Mouse (Mus musculus): ENCODE measurements at regions not wholly inside any gene's neighbourhood (a gene's known extent, or its start where the extent isn't known, plus 50 kb on each side); places are given as distances from the start of the nearest gene placed in this dataset.

DNA sequence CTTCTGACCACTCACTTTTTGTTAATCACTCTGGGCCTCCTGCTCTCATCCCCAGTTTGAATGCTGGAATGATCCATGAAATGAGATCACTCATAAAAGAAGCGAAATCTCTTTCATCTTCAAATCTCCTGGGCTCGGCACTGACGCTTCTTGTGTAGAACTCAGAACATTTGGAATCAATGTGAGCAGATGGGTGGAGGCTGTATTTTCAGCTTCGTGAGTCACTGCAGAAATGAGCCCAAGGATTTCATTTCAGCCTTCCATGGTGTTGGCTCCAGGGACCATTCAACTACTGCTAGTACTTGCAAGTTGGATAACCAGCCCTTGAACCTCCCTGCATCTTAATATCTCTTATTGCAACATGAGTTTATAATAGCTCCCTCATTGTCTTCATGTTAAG lies 1258.5 kb upstream of the Lrrc6 start:
- DNase-seq: no peak
- intact Hi-C loops (cut with DNase I): no loop called here

DNA sequence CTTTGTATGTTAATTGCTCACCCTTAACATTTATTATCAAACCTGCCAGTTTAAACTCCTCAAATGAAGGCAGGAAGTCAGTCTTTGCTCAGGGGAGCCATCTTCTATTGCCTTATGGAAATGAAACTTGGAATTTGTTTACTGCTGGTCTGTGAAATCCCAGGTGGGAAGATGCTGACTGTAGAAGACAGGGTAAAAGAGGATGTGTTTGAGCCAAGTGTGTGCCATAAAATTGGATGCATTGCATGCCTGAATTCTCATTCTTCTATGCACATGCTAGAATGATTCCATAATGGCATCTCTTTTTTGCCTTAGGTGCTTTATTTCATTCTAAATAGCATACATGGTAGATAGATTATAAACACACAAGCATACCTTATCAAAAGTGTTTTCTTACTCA lies 1249.9 kb upstream of the Lrrc6 start:
- no peak for DNase-seq
- intact Hi-C loops (cut with DNase I): no loop called here

DNA sequence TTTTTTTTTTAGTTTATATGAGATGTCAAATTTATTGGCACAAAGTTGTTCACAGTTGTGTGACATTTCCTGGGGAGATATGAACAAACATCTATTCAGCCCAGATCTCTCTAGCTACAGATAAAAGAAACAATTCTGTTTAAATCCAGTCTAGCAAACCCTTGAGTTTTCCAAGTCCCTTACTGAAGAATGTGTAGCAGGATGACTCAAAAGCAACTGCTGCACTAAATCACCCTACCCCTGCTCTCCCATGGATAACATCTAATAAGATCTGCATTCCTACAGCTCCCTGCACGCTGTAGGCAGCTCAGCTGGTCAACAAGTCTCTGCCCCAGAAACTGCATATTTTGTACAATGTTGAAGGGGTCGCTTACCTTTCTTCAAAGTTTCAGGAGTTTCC lies 1242.6 kb upstream of the Lrrc6 start:
- DNase-seq: no peak
- intact Hi-C loops (cut with DNase I): no loop called here

GRCm38 (mm10) chr15:67732988-67733387 lies 1232.3 kb upstream of the Lrrc6 start:
- intact Hi-C loops (cut with DNase I): no loop called here
- no peak for DNase-seq

GRCm38 (mm10) chr15:67729492-67729891 lies 1228.8 kb upstream of the Lrrc6 start:
- intact Hi-C loops (cut with DNase I): no loop called here
- no peak for DNase-seq

- intact Hi-C loops (cut with DNase I): no loop called here
- no peak for DNase-seq
These were observed 1224.5 kb upstream of the Lrrc6 start for GRCm38 (mm10) chr15:67725239-67725638.

DNA sequence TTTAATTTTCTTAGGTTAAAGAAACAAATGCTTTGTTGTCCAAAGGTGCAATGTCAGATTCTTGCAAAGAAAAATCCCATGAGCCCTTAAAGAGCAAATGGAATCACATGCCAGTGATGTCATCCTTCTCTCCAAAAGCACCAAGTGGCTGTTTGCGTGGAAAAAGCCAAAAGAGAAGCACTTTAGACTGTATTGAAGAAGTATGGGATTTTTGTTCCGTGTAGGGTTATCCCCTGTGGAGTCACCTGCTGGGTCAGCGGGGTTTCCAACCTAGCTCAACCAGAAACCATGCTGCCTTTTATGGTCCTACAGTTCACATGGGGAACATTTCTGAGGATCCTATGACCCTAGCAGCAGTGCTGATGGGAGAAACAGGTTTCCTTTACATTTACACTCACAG lies 1213.5 kb upstream of the Lrrc6 start:
- DNase-seq: no peak
- intact Hi-C loops (cut with DNase I): no loop called here

GRCm38 (mm10) chr15:67686140-67686539 lies 1185.4 kb upstream of the Lrrc6 start:
- intact Hi-C loops (cut with DNase I): no loop called here
- DNase-seq: no peak

- intact Hi-C loops (cut with DNase I): no loop called here
- DNase-seq: no peak
These were observed 1172.6 kb upstream of the Lrrc6 start for GRCm38 (mm10) chr15:67673276-67673675.

GRCm38 (mm10) chr15:67636155-67636554 lies 1135.4 kb upstream of the Lrrc6 start:
- DNase-seq: peak in 1 of 2 experiments; percentile 12
- intact Hi-C loops (cut with DNase I): no loop called here

DNA sequence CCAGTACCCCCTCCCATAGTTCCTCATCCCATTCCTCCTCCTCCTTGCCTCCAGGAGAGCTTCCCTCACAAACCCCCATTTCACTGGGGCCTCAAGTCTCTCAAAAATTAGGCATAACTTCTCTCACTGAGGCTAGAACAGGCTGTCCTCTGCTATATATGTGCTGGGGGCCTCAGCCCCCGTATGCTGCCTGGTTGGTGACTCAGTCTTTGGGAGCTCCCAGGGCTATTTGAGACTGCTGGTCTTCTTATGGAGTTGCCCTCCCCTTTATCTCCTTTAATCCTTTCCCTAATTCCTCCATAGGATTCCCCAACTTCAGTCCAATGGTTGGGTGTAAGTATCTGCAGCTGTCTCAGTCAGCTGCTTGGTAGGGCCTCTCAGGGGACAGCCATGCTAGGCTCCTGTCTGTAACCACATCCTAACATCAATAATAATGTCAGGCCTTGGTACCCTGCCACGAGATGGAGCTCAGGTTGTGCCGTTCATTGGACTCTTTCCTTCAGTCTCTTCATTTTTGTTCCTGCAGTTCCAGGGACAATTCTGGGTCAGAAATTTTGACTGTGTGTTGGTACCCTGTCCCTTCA lies 1126.1 kb upstream of the Lrrc6 start:
- DNase-seq: no peak
- intact Hi-C loops (cut with DNase I): no loop called here

DNA sequence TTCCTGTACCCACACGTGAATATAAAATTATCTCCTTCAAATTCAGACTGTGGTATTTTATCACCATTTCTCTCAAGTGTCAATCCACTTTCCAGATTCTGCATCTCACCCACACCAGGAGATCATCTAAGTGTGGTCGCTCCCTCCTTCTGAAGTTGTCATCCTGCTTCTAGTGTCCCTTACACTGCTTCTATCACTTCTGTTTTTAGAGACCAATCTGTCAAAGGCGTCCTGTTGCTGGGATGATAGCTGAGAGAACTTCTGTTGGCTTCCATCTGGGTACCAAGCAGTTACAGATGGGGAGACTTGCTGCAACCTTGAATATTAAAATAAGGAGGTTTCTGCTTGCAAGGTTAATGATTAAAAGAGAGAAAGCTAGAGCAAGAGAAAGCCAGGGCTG lies 1111.2 kb upstream of the Lrrc6 start:
- no peak for DNase-seq
- intact Hi-C loops (cut with DNase I): no loop called here

DNA sequence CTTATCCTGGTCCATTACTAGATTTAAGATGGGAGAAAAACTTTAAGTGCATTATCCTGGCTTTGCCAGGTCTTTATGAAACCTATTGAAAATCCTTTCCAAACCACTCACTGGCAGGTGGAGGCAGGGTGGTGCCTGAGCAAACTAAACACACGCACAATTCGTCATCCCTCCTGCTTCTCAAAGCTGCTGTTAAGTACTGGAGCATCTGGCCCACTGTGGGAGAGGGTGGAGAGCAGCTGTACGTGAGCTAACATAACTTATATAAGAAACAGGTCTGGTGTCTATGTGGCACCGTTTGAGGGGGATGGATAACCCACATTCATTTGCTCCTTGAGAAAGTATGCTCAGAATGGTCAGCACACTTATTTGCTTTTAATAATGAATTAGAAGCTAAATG lies 1097.7 kb upstream of the Lrrc6 start:
- intact Hi-C loops (cut with DNase I): no loop called here
- DNase-seq: no peak

- intact Hi-C loops (cut with DNase I): no loop called here
- DNase-seq: no peak
These were observed 1075.9 kb upstream of the Lrrc6 start for GRCm38 (mm10) chr15:67576581-67576980.

DNA sequence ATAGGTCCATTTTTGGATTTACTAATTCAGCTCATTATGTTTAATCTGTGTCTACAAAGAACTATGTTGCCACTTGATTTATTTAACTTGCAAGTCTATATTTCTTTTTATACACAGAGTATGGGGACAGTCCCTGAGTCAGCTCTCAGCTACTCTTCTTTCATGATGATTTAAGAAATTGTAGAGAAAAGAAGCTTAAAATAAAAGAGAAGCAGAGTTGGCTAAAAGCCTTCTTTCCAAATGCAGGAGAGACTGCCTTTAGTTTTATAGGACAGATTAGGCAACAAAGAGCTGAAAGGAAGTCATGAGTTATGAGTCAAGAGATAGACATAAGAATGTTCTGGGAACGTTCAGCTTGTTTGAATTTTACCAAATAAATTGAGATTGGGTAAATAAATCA lies 1070.9 kb upstream of the Lrrc6 start:
- intact Hi-C loops (cut with DNase I): no loop called here
- no peak for DNase-seq

DNA sequence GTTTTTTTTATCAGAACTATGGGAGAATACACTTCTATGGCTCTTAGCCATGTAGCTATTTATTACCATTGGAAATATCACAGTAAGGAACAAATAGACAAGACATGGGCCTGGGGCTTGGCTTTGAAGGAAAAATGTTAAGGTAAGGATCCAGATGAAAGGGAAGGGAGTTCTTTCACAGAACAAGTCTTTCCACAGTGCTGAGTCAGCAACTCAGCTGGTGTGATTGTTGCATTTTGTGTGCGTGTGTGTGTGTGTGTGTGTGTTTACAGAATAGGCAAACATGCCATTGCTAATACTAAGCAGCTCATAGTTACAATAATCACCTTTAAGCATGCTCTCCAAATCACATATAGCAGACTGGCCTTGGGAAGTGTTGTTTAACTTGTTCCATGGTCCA lies 1056.6 kb upstream of the Lrrc6 start:
- DNase-seq: no peak
- intact Hi-C loops (cut with DNase I): no loop called here

DNA sequence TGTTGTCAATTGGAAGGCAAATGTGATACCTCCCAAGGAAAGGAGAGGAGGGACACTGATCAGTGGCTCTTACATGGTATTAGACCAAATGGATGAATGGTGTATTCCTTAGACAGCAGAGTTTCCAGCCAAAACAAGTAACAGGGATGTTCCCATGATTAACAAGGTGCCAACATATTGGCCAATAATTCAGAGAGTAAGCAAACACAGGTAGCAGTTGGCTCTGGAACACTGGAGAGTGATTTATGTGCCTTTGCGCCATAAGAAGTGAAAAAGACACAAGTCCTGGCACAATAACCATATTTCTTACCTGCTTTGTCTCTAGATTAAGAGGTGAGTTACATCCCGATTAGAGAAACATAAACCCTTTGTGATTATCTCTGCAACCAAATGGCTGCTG lies 1051.2 kb upstream of the Lrrc6 start:
- intact Hi-C loops (cut with DNase I): no loop called here
- DNase-seq: no peak

- DNase-seq: no peak
- intact Hi-C loops (cut with DNase I): no loop called here
These were observed 1046.2 kb upstream of the Lrrc6 start for GRCm38 (mm10) chr15:67546896-67547400.

GRCm38 (mm10) chr15:67545745-67546144 lies 1045.0 kb upstream of the Lrrc6 start:
- DNase-seq: no peak
- intact Hi-C loops (cut with DNase I): no loop called here

DNA sequence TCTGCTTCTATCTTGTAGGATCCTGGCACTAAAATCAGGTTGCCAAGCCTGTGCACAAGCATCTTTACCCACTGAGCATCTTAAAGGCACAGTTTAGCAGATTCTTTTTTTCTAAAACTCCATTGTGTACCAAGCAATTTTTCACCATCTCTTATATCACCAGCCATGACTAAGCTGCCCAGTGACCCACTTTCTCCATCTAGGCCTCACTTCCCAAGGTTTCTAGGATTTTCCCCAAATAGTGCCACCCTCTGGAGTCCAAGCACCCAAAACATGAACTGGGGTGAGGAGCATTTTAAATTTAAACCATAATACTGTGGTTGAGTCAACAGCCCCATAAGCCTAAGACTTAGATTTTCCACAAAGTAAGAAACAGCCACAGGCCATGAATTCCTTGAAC lies 1013.0 kb upstream of the Lrrc6 start:
- intact Hi-C loops (cut with DNase I): no loop called here
- no peak for DNase-seq

- DNase-seq: no peak
- intact Hi-C loops (cut with DNase I): no loop called here
These were observed 994.4 kb upstream of the Lrrc6 start for GRCm38 (mm10) chr15:67495001-67495658.

DNA sequence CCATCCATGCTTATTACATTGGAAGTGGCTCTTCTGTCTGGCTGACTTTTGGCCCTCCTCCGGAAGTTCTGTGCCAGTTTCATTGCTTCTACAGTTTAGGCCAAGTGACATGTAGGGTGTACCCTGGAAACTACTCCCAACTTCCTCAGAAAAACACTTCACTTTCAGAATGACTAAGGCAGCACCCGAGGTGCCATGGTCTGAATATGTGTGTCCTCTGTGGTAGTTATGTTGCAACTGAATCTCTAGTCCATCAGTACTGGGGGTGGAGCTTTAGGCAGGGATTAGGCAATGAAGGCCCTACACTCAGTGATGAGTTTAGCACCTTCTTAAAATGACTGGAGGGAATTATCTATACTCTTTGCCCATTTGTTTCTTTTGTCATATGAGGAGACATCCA lies 981.0 kb upstream of the Lrrc6 start:
- intact Hi-C loops (cut with DNase I): no loop called here
- DNase-seq: no peak

DNA sequence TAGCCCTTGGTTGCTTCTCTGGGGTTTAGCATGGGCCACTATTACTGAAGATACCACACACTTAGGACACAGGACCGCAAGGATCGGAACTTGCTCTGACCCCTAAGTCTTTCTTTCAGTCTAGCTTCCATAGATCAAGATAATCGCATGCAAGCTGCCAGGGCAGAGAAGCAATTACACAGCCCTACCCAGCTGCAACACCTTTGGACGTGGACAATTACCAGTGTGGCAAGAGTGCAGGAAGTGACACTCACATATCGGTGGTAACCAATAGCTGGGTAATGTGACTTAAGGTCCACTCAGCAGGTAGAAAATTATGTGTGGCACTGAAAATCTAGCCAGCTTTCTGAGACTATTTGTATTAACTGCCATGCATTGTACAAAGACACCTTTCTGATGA lies 973.6 kb upstream of the Lrrc6 start:
- DNase-seq: no peak
- intact Hi-C loops (cut with DNase I): no loop called here

Measured in heart, postnatal 36 days (tissue).